Mouse (Mus musculus) embryonic facial prominence, embryonic 12.5 days (tissue): Measurements from ENCODE around the gene Ccer2. TPM values are rescaled to one million over a fixed set of nuclear protein-coding genes. Genes with fewer than 3 reads are reported as not detected.

Experiments
- polyA plus RNA-seq: library from polyadenylated mRNA; unstranded; fragments of >200 nt; fragmentation: Nextera tagmentation; extraction: Ambion mirVana; gene quantifications from 2 replicates; pipeline ENCODE4 v1.2.1, GENCODE M21; 2016

The Ccer2 gene
- polyA plus RNA-seq, 1 experiment from 2014 or later = 5.0 TPM

Other genes starting within 250 kb of the Ccer2 start
- not detected in 2 replicates for gene Ifnl2, start 245.7 kb upstream of the Ccer2 start, polyA plus RNA-seq
- not detected in 2 replicates for gene Ifnl3, start 233.3 kb upstream of the Ccer2 start, polyA plus RNA-seq
- gene Sycn, start 215.3 kb upstream of the Ccer2 start, polyA plus RNA-seq = not detected in 2 replicates
- not detected in 2 replicates for gene Nccrp1, start 208.9 kb upstream of the Ccer2 start, polyA plus RNA-seq
- 36.6 and 36.8 TPM in 2 replicates for gene Samd4b, start 158.0 kb upstream of the Ccer2 start, polyA plus RNA-seq
- gene Pak4, start 158.0 kb upstream of the Ccer2 start, polyA plus RNA-seq = 43.4 and 44.1 TPM in 2 replicates
- gene Acp7, start 124.8 kb upstream of the Ccer2 start, polyA plus RNA-seq = 0.18 TPM in 1 of 2 replicates, not detected in the other
- gene Fbxo27, start 63.3 kb upstream of the Ccer2 start, polyA plus RNA-seq = 8.6 and 11.9 TPM in 2 replicates
- gene Fbxo17, start 39.4 kb upstream of the Ccer2 start, polyA plus RNA-seq = 15.9 and 19.7 TPM in 2 replicates
- gene Mrps12, start 14.4 kb upstream of the Ccer2 start, polyA plus RNA-seq = 135 and 138 TPM in 2 replicates
- gene Sars2, start 14.2 kb upstream of the Ccer2 start, polyA plus RNA-seq = 29.8 and 32.0 TPM in 2 replicates
- gene Sirt2, start 10.6 kb downstream of the Ccer2 start, polyA plus RNA-seq = 76.1 and 76.7 TPM in 2 replicates
- 38.9 and 42.0 TPM in 2 replicates for gene Nfkbib, start 11.3 kb downstream of the Ccer2 start, polyA plus RNA-seq
- 2.2 and 2.8 TPM in 2 replicates for gene Rinl, start 32.8 kb downstream of the Ccer2 start, polyA plus RNA-seq
- gene Hnrnpl, start 52.4 kb downstream of the Ccer2 start, polyA plus RNA-seq = 372 and 383 TPM in 2 replicates
- gene Ech1, start 69.0 kb downstream of the Ccer2 start, polyA plus RNA-seq = 117 and 128 TPM in 2 replicates
- 5.4 and 7.3 TPM in 2 replicates for gene Lgals4, start 77.7 kb downstream of the Ccer2 start, polyA plus RNA-seq
- gene Lgals7, start 107.7 kb downstream of the Ccer2 start, polyA plus RNA-seq = 2.4 and 4.2 TPM in 2 replicates
- 0.26 and 0.36 TPM in 2 replicates for gene Capn12, start 125.2 kb downstream of the Ccer2 start, polyA plus RNA-seq
- 233 and 253 TPM in 2 replicates for gene Actn4, start 206.2 kb downstream of the Ccer2 start, polyA plus RNA-seq
- 392 and 419 TPM in 2 replicates for gene Eif3k, start 225.7 kb downstream of the Ccer2 start, polyA plus RNA-seq
- 6.7 and 9.3 TPM in 2 replicates for gene Map4k1, start 225.9 kb downstream of the Ccer2 start, polyA plus RNA-seq